Mouse (Mus musculus) forelimb bud, embryonic 11.5 days (tissue): Measurements from ENCODE around the gene Dph5.
"Not testable (repeated sequence)": the region's sequence is repeated elsewhere in the genome, so short reads cannot be mapped to it uniquely, and the experiment has no call there.

Source experiments
- DNase-seq: peaks from one replicate; pipeline ENCODE4 v3.0.0-alpha.2; 2012; ENCODE audit warnings: low read depth, low spot score

The Dph5 gene

DNA sequence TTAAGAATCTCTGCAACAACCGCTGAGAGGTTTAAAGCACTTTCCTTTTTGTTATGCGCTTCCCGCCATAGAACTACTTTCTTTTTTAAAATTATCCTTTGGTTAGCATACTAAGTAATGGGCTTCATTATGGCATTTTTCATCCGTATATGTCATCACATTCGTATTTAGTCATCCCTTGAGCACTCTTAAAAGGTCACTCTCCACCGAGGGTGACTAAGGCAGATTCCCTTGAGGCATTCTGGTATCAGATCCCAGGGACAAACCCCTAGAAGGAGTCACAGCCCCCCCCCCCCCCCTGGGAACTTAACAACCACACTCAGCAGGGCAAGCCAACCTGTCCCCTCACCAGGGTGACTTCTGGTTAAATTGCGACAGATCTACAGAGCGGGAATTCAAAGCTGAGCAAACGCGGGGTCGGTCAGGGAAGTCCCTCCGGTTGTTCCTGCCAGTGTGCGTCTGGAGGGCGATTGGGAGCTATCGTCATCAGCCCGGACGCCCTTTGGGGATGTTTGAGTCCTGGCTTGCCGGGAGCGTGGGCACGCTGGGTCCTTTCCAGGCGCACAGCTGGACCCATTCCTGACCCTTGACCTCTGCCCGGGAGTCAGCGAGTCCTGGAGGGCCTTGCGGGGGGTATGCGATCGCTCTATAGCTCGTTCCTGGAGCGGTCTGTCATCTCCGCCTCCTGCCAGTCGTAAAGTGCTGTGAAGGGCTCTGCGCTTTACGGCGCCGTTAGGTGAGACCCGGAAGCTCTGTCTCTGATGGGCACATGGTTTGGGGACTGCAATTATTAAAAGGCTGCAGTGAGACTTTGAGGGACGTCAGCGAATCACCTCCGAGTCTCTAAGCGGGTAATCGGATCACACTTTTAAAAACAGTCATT lies at the start of gene Dph5:
TSS of gene Dph5 (plus strand) at position 411 of the 883 bp plus-strand sequence.
- peak; percentile 93 for DNase-seq

DNA sequence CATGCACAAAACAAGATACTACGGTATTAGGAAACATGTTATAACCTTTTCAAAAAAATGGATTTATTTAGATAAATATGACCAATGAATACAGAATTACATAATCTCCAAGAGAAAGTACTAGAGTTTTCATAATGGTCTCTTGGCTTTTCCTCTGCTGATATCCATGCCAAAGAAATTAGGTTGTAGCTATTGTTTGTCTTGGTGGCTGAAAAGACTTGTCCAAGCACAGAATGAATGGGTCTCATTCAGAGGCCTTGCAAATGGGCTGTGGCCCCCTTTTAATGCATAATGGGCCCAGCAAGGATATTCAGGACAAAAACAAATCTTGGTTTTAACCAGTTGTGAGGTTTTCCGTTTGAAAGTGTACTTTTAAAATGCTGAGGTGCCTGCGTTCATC lies 43.1 kb upstream of the Dph5 start:
- DNase-seq, result no peak

DNA sequence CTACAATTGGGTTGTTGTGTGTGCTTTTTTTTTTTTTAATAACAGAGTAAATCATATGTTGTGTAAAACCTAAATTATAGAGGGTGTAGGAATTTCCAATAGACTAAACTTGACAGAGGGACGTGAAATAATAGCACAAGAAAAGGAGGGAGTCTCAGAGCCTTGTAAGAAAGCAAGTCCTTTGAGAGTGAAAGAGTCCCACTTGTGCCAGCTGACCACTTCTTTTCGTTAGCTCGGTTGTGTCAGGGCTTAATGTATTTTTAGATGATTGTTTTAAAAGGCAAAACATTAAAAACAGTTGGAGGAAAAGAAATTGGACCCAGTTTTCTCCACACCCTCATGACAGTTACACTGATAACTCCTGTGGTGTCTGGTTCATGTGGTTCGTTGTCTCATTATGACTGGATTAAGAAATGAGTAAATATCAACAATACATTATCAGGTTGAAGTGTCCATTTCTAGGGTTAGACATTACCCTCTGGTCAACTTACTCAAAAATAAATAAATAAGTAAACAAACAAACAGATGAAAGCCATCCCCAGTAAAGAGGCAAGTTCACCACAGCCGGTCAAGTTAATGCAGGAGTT lies 42.5 kb upstream of the Dph5 start:
- no peak for DNase-seq

DNA sequence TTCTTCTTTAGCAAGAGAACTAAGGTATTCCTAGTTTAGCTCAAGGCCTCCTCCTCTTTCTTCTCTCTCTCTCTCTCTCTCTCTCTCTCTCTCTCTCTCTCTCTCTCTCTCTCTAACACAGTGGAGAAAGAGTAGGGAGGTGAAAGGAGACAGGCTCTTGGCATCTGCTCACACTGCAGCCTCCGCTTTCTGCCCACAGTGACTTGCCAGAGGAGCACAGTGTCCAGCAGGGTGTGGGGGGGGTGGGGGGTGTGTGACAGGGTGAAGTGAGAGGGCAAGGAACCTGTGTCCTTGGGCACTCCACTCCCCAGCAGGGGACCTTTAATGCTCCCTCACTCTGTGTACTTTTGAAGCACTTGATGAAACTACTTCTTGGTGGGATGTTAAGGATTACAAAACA lies 41.9 kb upstream of the Dph5 start:
- no peak for DNase-seq

DNA sequence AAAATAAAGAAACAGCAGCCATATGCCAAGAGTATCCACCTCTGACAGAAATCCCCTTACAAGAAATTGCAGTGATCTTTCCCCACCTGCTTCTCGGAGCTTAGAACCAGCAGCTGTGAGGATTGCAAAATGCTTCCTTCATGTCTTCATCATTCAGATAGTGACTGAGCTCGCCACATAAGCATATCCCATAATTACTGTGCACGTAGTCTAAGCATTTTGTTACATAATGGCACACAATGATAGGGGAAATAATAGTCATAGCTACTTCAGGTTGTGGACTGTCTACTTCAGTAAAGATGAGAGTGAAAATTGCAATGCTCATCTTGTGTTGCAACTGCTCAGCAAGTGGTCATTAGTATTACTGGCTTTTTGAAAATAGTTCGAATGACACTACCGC lies 41.5 kb upstream of the Dph5 start:
- no peak for DNase-seq

DNA sequence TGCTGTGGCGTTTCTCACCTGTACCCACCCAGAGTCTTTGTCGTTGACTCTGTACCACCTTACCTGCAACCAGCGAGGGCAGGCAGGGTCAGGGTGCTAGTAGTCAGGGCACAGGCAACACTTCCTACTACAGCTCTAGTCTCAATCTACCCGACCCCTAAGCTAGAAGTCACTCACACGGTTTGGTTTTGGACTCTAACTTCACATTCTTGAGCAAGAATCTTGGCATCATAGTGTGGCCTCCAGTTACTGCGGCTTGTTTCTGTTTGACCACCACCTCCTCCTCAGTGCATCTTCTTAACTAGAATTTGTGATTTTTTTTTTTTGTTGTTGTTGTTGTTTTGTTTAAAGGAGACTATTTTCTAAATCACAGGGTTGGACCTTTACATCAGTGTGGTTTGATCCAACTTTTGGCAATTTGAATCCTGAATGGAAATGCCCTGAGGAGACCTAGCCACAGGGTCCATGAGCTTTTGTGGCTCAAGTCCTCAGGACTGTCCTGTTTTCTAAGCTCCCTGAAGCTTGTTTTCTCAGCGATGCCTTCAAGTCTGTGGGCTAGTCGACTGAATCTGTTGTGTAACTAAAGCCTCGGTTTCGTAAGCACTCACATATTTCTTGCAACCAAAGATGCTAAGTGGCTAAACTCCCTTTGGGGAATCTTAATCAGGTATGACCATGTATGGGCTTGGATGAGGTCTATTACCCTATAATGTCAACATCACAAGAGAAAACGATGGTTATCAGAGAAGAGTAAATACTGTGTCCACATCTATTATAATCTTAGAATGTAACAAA lies 38.8 kb upstream of the Dph5 start:
- no peak for DNase-seq

DNA sequence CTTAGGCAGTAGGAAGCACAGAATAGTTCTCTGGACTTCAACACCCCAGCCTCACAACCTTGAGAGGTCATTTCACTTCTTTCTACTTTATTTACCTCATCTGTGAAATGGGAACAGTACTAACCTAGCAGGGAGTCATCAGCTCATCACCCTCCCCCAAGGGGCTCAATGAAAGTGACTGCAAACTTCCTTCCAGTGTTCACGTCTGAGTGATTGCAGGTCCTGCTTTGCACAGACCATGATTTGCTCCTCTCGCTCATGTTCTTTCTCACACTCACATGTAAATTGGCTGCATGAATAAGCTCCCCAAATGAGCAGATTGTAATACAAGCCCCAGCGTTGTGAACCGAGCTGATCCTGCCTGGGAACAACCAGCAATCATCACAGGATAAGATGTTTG lies 36.7 kb upstream of the Dph5 start:
- DNase-seq, result no peak

DNA sequence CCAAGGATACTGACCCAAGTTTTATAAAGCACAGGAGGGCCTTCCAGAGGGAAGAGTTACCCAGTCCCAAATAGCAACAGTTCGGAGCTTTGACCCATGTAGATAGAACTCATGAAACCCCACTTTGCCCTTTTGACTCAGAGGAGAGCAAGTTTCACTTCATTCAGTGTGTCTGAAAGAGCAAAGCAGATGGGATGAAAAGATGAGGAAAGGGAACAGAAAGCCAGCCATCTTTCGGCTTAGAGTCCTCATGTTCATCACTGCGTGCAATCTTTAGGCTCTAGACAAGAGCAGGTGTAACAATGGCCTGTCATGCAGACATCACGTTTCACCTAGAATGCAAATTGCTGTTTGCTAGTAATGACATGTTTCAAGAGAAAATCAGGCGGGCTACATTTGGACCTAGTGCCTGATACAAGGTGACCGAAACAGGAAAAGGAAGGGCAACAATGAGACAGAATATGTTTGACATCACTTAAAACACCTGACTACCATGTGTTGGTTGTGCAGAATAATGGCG lies 32.9 kb upstream of the Dph5 start:
- DNase-seq, result no peak

DNA sequence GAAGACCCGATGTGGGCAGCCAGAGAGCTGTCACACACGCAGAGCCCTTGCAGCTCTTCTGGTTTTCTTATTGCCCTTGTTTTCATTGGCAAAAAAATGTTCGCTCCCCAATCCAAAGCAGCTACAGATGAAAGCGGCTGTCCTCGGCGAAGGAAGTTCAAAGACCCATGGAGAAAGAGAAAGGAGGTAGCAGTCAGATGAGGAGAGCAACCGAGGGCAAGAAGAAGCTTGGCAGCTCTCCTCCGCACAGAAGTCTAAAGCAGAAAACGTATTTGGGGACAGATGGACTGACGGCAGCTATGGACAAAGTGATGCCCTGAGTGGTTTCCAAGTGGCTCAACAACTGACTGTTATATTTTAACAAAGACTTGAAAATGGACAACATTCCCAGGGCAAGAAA lies 32.1 kb upstream of the Dph5 start:
- DNase-seq, result no peak

DNA sequence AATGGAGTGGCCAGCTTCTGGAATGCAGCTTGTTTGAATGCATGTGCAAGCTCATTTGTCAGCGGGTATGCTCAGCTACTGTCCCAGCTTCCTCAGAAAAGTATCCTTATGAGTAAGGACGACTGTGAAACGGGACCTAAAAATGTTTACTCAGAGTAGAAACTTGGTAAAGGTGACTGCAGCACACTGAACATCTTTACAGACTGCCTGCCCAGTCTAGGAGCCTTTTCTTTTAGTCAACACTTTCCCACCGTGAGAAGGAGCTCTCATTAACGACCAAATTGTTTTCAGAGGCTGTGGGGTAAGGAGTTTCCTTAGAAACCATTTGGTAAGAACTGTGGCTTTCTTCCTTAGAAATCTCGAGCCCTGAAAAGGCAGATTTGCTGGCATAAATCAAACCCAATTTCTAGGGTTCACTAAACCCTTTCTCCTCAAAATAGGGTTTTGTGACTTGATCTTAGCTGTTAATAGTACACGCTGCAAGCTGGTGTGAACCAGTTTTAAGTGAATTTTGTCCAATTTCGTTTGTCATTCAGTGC lies 31.1 kb upstream of the Dph5 start:
- DNase-seq, result peak; percentile 1

DNA sequence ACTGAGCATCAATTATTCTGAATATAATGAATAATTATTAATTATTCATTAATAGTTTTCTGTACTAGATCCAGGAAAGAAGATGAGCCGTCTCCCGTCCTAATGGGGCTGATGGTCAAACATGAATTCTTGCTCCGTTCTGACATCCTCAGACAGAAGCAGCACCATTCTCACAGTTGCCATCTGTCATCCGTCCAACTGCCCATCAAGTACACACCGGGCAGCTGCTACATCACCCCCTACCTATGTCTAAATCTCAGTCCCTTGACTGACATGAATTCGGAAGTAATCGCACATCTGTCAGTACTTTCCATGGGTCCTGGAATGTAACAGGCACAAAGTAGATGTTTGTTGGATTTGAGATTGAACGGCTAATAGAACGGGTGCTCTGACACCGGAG lies 30.2 kb upstream of the Dph5 start:
- DNase-seq, result no peak

DNA sequence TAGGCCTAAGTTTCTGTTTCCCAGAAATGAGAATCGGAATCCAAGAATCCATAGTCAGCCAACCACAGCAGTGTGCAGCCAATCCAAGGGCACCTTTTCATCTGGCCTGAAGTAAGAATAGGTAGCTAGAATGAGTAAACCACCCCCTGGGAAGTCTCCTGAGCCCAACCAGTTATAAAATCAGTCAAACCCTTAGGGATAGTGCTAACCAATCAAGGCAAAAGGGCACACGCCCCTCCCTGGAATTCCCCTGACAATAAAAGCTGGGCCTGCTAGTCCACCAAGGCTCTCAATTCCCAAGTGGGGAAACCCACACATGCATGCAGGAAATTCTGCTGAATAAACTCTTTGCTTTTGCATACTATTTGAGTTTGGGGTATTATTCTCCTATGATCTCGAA lies 28.8 kb upstream of the Dph5 start:
- no peak for DNase-seq

DNA sequence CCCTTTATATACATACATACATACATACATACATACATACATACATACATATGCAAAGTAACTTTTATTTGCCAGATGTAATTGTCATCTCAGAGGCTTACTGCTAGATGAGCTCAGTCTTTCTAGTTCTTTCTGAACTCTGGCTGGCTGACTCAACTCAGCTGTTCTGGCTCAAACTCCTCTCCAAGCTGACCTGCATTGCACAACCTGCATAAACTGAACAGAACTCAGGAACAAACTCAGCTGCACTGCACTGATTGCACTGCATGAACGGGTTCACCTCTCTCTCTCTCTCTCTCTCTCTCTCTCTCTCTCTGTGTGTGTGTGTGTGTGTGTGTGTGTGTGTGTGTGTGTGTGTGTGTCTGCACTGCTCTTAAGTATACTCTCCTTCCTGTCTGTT lies 26.9 kb upstream of the Dph5 start:
- not testable (repeated sequence) for DNase-seq

DNA sequence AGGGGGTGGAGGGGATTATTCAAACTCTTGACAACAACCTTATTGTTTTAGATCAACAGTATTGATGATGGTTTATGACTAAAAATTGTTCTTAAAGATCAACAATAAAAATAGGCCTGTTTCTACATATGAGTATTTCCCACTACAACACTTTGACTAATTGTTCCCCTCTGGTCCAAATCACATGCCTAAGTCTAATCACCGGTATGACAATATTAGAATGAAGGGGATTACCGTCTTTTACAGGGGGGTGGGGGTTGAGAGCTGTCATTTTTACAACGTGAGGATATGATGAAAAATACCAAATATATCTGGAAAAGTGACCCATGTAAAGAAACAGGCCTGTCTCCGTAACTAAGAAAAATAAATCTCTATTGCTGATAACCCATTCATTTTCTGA lies 24.1 kb upstream of the Dph5 start:
- no peak for DNase-seq

DNA sequence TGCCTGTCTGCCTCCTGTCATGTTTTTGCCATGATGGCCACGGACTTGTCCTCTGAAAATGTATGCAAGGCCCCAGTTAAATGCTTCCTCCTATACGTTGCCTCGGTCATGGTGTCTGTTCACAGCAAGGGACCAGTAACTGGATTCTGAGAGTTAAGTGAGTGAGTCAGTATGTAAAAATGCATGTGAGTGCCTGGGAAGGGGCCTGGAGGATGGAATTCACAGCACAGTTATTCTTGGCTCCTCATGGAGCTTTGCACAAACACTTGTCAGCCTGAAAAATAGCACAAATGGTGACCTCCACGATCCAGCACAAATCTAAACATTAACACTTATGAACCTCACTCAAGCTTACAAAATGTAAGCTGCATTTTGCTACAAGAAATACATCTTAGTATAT lies 20.5 kb upstream of the Dph5 start:
- DNase-seq, result no peak

DNA sequence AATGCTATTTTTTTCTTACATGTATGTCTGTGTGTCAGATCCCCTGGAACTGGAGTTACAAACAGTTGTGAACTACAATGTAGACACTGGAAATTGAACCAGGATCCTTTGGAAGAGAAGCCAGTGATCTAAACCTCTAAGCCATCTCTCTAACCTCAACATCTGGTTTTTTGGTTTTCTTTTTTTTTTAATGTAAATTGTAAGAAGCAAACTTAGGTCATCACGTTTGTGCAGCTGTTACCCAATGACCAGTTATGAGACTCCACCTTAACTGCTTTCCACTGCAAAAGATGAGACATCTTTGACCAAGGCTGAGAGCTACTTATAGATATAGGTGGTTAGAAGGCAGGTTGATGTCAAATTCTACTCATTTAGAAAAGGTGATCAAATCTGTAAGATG lies 19.7 kb upstream of the Dph5 start:
- no peak for DNase-seq

DNA sequence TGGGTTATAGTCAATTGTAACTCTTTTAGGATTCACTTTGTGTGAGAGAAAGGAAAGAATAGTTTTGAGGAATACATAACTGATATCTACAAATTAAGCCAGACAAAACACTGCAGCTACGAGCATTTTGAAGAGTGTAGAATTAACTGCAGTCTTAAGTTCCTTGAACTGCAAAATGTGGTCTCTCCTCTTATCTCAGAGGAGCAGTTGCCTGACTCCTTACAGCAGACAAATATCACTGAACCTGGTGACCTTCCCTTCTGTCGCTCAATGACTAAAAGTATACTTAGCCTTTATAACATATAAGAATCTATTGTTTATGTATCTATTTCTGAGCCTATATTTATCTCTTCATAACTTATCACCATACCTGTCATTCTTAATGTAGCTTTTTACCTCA lies 18.3 kb upstream of the Dph5 start:
- DNase-seq, result no peak

DNA sequence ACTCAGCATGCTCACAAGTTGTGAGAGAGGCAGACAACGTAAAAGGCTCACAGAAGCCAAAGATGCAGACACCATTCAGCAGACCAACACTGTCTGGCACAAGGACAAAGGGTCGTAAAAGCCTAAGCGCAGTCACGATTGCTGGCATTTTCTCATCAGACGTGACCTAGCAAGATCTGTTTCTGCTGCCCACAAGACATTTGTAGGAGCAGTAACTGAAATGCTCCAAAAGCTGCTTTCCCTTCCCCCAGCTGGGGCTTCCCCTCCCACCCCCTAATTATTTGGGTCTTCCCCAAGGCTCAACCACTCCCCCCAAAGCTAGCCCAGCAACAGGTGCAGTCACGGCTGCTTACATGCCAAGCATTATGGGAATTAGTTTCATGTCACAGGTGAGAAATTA lies 12.1 kb upstream of the Dph5 start:
- DNase-seq, result peak; percentile 11

DNA sequence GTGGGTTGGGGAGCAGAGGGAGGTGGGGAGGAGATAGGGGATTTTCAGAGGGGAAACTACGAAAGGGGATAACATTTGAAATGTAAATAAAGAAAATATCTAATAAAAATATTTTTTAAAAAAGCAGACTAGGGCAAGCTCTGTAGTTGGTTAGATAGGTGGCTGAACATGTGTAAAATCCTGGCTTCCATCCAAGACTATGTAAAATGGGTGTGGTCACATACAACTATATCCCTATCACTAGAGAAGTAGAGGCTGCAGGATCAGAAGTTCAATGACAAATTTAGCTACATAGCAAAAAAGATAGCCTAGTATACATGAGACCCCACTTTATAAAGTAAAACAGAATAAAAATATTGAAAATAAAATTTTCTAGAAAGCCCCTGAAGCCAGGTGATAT lies 10.5 kb upstream of the Dph5 start:
- DNase-seq, result no peak

DNA sequence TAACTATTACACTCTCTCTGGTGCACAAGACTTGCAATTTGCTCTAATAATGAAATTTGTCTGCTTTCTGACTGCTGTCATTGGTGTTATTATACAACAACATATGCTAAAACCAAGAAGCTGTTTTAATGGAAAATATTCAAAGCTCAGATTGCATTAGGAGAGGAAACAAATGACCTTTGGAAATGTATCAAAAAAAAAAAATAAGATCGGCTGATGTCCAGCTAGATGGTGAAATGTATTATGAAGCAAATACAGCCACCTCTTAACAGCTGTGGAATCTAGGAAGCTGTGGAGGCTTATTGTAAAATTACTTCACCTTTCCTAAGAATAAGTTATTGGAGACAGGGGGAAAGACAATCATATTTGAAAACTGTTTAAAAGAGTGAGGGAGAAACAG lies 3.6 kb upstream of the Dph5 start:
- no peak for DNase-seq

DNA sequence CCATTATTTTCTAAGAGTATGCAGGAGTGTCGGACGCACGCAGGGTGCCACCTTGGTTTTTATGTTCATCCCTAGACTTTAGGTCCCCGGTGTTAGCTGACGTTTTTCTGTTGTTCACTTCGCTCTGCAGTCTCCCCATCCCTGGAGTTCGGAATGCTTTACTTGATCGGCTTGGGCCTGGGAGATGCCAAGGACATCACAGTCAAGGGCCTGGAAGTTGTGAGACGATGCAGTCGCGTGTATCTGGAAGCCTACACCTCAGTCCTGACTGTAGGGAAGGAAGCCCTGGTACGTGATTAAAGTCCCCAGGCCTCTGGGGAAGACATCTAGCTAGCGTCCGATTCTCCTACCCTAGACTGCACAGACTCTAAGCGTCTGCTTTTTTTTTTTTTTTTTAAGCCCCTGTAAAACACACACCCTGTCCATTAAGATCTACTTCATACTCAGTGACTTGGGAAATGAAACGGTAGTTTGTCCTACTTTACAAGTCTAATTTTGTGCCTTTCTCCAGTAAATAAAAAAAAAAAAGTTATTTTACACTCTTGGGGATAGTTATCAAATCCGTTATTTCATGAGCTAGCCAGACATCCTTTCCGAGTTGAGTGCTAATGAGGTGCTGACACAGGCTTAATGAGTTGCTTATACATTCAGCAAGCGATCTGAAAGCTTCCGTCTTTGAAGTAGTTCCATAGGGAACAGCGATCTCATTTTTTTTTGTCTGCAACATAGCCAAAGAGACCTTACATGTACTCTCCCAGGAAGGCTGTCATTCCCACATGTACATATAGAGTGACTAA lies 871 bp downstream of the Dph5 start:
- DNase-seq, result peak; percentile 16
